Mouse (Mus musculus) liver, embryonic 15.5 days (tissue): ENCODE measurements at regions not wholly inside any gene's neighbourhood (a gene's known extent, or its start where the extent isn't known, plus 50 kb on each side); places are given as distances from the start of the nearest gene placed in this dataset.

ENCODE experiments used
- ATAC-seq: fragments of 200-750 bp; cut with Nextera tagmentation; 2 replicates; pipeline ENCODE4 v1.8.0; 2017; ENCODE audit warnings: moderate number of reproducible peaks, mild to moderate bottlenecking, moderate library complexity; ENCODE audit not compliant: insufficient read depth
- H3K27ac ChIP-seq: fragments of 300-500 bp; sonication (generic); replicated peaks from 2 replicates; pipeline ENCODE4 v1.5.1; 2015; ENCODE audit warnings: mild to moderate bottlenecking, inconsistent platforms
- H3K27me3 ChIP-seq: fragments of 300-500 bp; sonication (generic); 2 replicates; pipeline ENCODE4 v1.6.1; 2015; ENCODE audit warnings: mild to moderate bottlenecking, inconsistent platforms
- H3K36me3 ChIP-seq: fragments of 300-500 bp; sonication (generic); replicated peaks from 2 replicates; pipeline ENCODE4 v1.6.1; 2015; ENCODE audit warnings: moderate library complexity, mild to moderate bottlenecking, inconsistent platforms
- H3K4me1 ChIP-seq: fragments of 300-500 bp; sonication (generic); replicated peaks from 2 replicates; pipeline ENCODE4 v1.6.1; 2015; ENCODE audit warnings: inconsistent platforms
- H3K4me2 ChIP-seq: fragments of 300-500 bp; sonication (generic); 2 replicates; pipeline ENCODE4 v1.6.1; 2015; ENCODE audit warnings: moderate library complexity, mild to moderate bottlenecking, inconsistent platforms
- H3K4me3 ChIP-seq: fragments of 300-500 bp; sonication (generic); replicated peaks from 2 replicates; pipeline ENCODE4 v1.5.1; 2015; ENCODE audit warnings: mild to moderate bottlenecking, inconsistent platforms
- H3K9ac ChIP-seq: fragments of 300-500 bp; sonication (generic); 2 replicates; pipeline ENCODE4 v1.6.1; 2015; ENCODE audit warnings: moderate library complexity, mild to moderate bottlenecking, inconsistent platforms
- H3K9me3 ChIP-seq: fragments of 300-500 bp; sonication (generic); replicated peaks from 2 replicates; pipeline ENCODE4 v1.6.1; 2016; ENCODE audit warnings: inconsistent platforms
- WGBS: fragments of 180-500 bp; shearing (Covaris S2); methylation state at CpG from one replicate; pipeline ENCODE4 v1.1.7; 2015; ENCODE audit warnings: mixed read lengths; ENCODE audit not compliant: insufficient replicate concordance; 5-methylcytosine and 5-hydroxymethylcytosine counted together

GRCm38 (mm10) chr7:111420698-111421097 lies 337.9 kb upstream of the Eif4g2 start:
- no peak overlapping the region for H3K27ac ChIP-seq
- H3K27me3 ChIP-seq = no peaks in the 10 kb centered on the region
- no peaks in the 10 kb centered on the region for H3K36me3 ChIP-seq
- no peaks in the 10 kb centered on the region for H3K4me1 ChIP-seq
- H3K9ac ChIP-seq = no peak overlapping the region
- H3K4me2 ChIP-seq = no peak overlapping the region
- no peaks in the 10 kb centered on the region for H3K9me3 ChIP-seq
- no peak overlapping the region for H3K4me3 ChIP-seq
- 71% methylated on average over 3 of the region's 3 CpGs for WGBS
- ATAC-seq = no peak

GRCm38 (mm10) chr7:111417735-111418134 lies 334.9 kb upstream of the Eif4g2 start:
- Histone ChIP-seq H3K27me3 (no peaks in the 10 kb centered on the region), H3K9me3 (no peaks in the 10 kb centered on the region), H3K4me2 (no peak overlapping the region), H3K4me1 (no peaks in the 10 kb centered on the region), H3K9ac (no peak overlapping the region), H3K27ac (no peak overlapping the region), H3K4me3 (no peak overlapping the region), H3K36me3 (no peaks in the 10 kb centered on the region)
- WGBS = 48% methylated on average over 3 of the region's 3 CpGs
- ATAC-seq = no peak

- 65% methylated on average over 6 of the region's 6 CpGs for WGBS
- Histone ChIP-seq H3K36me3 (no peaks in the 10 kb centered on the region), H3K4me1 (no peaks in the 10 kb centered on the region), H3K9me3 (no peaks in the 10 kb centered on the region), H3K4me2 (no peak overlapping the region), H3K27me3 (no peaks in the 10 kb centered on the region), H3K4me3 (no peak overlapping the region), H3K27ac (no peak overlapping the region), H3K9ac (no peak overlapping the region)
- ATAC-seq = no peak
These were observed 333.2 kb upstream of the Eif4g2 start for GRCm38 (mm10) chr7:111416061-111416460.

GRCm38 (mm10) chr7:111413745-111414144 lies 330.9 kb upstream of the Eif4g2 start:
- 22% methylated on average over 4 of the region's 4 CpGs for WGBS

GRCm38 (mm10) chr7:111412957-111413356 lies 330.1 kb upstream of the Eif4g2 start:
- Histone ChIP-seq H3K4me1 (no peaks in the 10 kb centered on the region), H3K27ac (no peak overlapping the region), H3K9me3 (no peaks in the 10 kb centered on the region), H3K9ac (no peak overlapping the region), H3K27me3 (no peaks in the 10 kb centered on the region), H3K4me2 (no peak overlapping the region), H3K36me3 (no peaks in the 10 kb centered on the region), H3K4me3 (no peak overlapping the region)
- 70% methylated on average over 2 of the region's 2 CpGs for WGBS
- ATAC-seq = no peak

More at GRCm38 (mm10) chr7:111413745-111414144, 330.9 kb upstream of the Eif4g2 start:
- Histone ChIP-seq H3K27ac (no peak overlapping the region), H3K4me1 (no peaks in the 10 kb centered on the region), H3K36me3 (no peaks in the 10 kb centered on the region), H3K27me3 (no peaks in the 10 kb centered on the region), H3K4me3 (no peak overlapping the region), H3K4me2 (no peak overlapping the region), H3K9ac (no peak overlapping the region), H3K9me3 (no peaks in the 10 kb centered on the region)
- no peak for ATAC-seq

GRCm38 (mm10) chr7:111411386-111411960 lies 328.6 kb upstream of the Eif4g2 start:
- Histone ChIP-seq H3K36me3 (no peaks in the 10 kb centered on the region), H3K27me3 (no peaks in the 10 kb centered on the region), H3K9ac (no peak overlapping the region), H3K9me3 (no peaks in the 10 kb centered on the region), H3K27ac (no peak overlapping the region), H3K4me2 (no peak overlapping the region), H3K4me1 (no peaks in the 10 kb centered on the region), H3K4me3 (no peak overlapping the region)
- no peak for ATAC-seq
- 73% methylated on average over 5 of the region's 5 CpGs for WGBS

GRCm38 (mm10) chr7:111395972-111396371 lies 313.1 kb upstream of the Eif4g2 start:
- Histone ChIP-seq H3K9ac (no peak overlapping the region), H3K36me3 (no peaks in the 10 kb centered on the region), H3K9me3 (no peaks in the 10 kb centered on the region), H3K27ac (no peak overlapping the region), H3K27me3 (no peaks in the 10 kb centered on the region), H3K4me3 (no peak overlapping the region), H3K4me1 (no peaks in the 10 kb centered on the region), H3K4me2 (no peak overlapping the region)
- WGBS = 49% methylated on average over 2 of the region's 2 CpGs
- no peak for ATAC-seq

GRCm38 (mm10) chr7:111395111-111395510 lies 312.3 kb upstream of the Eif4g2 start:
- no peak for ATAC-seq
- Histone ChIP-seq H3K4me2 (no peak overlapping the region), H3K27me3 (no peaks in the 10 kb centered on the region), H3K27ac (no peak overlapping the region), H3K4me3 (no peak overlapping the region), H3K4me1 (no peaks in the 10 kb centered on the region), H3K9ac (no peak overlapping the region), H3K9me3 (no peaks in the 10 kb centered on the region), H3K36me3 (no peaks in the 10 kb centered on the region)
- WGBS = 64% methylated on average over 6 of the region's 6 CpGs

- H3K36me3 ChIP-seq = no peaks in the 10 kb centered on the region
- no peaks in the 10 kb centered on the region for H3K27me3 ChIP-seq
- H3K9me3 ChIP-seq = no peaks in the 10 kb centered on the region
- H3K4me2 ChIP-seq = no peak overlapping the region
- H3K27ac ChIP-seq = no peak overlapping the region
- H3K4me3 ChIP-seq = no peak overlapping the region
- ATAC-seq = no peak
- H3K9ac ChIP-seq = no peak overlapping the region
- no peaks in the 10 kb centered on the region for H3K4me1 ChIP-seq
These were observed 311.0 kb upstream of the Eif4g2 start for GRCm38 (mm10) chr7:111393846-111394245.

- Histone ChIP-seq H3K4me1 (no peaks in the 10 kb centered on the region), H3K27me3 (no peaks in the 10 kb centered on the region), H3K9me3 (no peaks in the 10 kb centered on the region), H3K4me3 (no peak overlapping the region), H3K4me2 (no peak overlapping the region), H3K9ac (no peak overlapping the region), H3K27ac (no peak overlapping the region), H3K36me3 (no peaks in the 10 kb centered on the region)
- ATAC-seq = no peak
These were observed 306.9 kb upstream of the Eif4g2 start for GRCm38 (mm10) chr7:111389690-111390089.

- H3K36me3 ChIP-seq = no peaks in the 10 kb centered on the region
- 69% methylated on average over 7 of the region's 7 CpGs for WGBS
These were observed 291.7 kb upstream of the Eif4g2 start for GRCm38 (mm10) chr7:111374534-111374933.

GRCm38 (mm10) chr7:111373380-111374173 lies 290.7 kb upstream of the Eif4g2 start:
- Histone ChIP-seq H3K9me3 (no peaks in the 10 kb centered on the region), H3K9ac (no peak overlapping the region), H3K4me3 (no peak overlapping the region), H3K4me2 (no peak overlapping the region), H3K27me3 (no peaks in the 10 kb centered on the region), H3K27ac (no peak overlapping the region), H3K36me3 (no peaks in the 10 kb centered on the region), H3K4me1 (no peaks in the 10 kb centered on the region)
- 72% methylated on average over 10 of the region's 10 CpGs for WGBS
- no peak for ATAC-seq

More at GRCm38 (mm10) chr7:111374534-111374933, 291.7 kb upstream of the Eif4g2 start:
- no peak overlapping the region for H3K27ac ChIP-seq
- ATAC-seq = no peak
- H3K9me3 ChIP-seq = no peaks in the 10 kb centered on the region
- H3K27me3 ChIP-seq = no peaks in the 10 kb centered on the region
- H3K9ac ChIP-seq = no peak overlapping the region
- no peaks in the 10 kb centered on the region for H3K4me1 ChIP-seq
- no peak overlapping the region for H3K4me2 ChIP-seq
- H3K4me3 ChIP-seq = no peak overlapping the region
